Mouse (Mus musculus) cortical plate, adult 2 months (tissue): ENCODE data around the gene Fat1.
A peak's percentile ranks its signal among the peaks of the same experiment; 100 is the strongest.

Experiments
- CTCF ChIP-seq: fragments of 200-500 bp; IDR thresholded peaks from 2 replicates; pipeline ENCODE4 v1.5.1; 2011; ENCODE audit warnings: mild to moderate bottlenecking, control low read depth, low read length; ENCODE audit not compliant: insufficient read depth; ENCODE audit errors: extremely low read depth
- POLR2A ChIP-seq: fragments of 200-500 bp; IDR thresholded peaks from 2 replicates; pipeline ENCODE4 v1.6.1; 2011; ENCODE audit warnings: mild to moderate bottlenecking, low read length, control low read depth; ENCODE audit not compliant: insufficient read depth; ENCODE audit errors: extremely low read depth

DNA sequence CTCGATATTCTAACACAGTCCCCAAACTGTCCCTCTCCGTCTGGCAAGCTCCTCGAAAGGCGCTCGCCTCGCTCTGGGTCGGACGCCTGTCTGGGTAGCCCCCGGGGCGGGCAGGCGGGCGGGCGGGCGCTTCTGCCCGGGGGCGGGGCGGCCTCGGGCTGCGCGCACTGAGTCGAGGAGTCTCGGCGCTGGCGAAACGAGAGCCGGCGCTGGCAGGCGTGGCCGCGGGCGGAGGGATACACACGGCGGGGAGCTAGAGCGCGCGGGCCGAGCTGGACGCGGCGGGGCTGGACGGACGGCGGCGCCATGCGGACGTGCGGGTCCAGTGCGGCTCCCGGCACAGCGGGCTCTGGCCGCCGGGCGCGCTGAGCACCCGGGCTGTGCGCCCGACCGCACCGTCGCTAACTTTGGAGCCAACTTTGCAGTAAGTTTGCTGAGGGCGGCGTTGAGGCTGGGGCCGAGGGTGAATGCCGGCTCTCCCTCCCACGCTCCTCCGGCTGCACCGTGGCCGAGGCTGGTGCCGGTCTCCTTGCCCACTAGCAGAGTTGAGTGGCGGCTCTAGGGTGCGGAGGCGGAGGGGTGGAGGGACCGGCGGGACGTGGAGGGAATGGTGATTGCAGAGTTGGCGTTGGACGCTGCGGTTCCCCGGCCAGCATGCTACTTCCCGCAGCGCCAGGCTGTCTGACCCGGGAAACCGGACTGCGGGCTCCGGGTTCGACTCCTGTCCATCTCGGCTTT is 2.8 kb downstream of the Fat1 start:
- TF ChIP-seq CTCF (no peak), POLR2A (0 out of 2 replicates have a peak, but pooled peaks have one; percentile 2)
